Mouse (Mus musculus) heart, postnatal 10 days (tissue): ENCODE results near the gene Vasn. TPM values are rescaled to one million over a fixed set of nuclear protein-coding genes. Genes with fewer than 3 reads are reported as not detected.
"Not testable (repeated sequence)": the region's sequence is repeated elsewhere in the genome, so short reads cannot be mapped to it uniquely, and the experiment has no call there.

Source experiments
- DNase-seq, 2 experiments: peaks; one replicate each; pipeline ENCODE4 v3.0.0; 2021
- intact Hi-C: fragments of 180-260 bp; cut with DNase I; formaldehyde crosslinking; loops from one replicate; pipeline ENCODE4 v1.15.1; 2025
- total RNA-seq, 2 experiments: library from RNA; stranded (reverse); gene quantifications; 2 replicates each; pipeline ENCODE4 v1.2.3; 2021

The Vasn gene
- total RNA-seq, 2 experiments from 2014 or later, result 13.6 to 18.0 TPM

DNA sequence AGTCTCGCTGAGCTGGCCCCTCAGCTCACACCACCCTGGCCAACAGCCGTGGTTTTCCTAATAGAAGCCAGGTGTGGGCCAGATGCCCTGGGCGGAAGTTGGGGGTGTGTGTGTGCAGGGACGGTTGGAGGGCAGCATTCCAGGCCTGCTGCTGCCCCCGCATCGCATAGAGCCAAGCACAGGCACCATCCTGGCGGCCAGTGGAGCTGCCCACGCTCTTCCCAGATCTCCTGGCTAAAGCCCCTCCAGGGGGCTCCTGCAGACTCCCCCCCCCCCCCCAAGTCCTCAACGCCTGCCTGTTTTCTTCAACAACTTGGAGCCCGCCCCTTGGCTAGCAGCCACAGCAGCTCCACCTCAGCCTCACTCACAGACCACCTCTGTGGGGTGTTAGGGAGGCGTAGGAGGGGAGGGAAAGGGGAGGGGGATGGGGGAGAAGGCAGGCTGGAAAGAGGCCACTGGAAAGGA is 19.1 kb downstream of the Vasn start:
- peak in 1 of 2 experiments; percentile 36 for DNase-seq
- intact Hi-C loops, result no loop called here

DNA sequence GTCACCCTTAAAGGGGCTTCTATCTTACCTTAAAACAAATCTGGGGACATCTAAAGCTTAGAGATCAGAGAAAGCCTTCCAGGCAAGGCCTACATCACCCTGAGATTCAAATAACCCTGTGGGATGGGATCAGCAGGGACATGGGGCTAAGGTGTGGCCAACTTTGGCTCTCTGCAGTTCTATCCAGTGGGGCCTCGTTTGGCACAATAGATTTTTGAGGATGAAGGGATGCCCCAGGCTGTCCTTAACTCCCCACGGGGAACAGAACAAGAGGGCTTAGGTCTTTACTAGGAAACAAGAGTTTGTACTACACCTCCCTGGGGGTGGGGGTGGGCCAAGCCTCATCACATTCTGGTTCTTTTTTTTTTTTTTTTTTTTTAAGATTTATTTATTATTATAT is 19.6 kb downstream of the Vasn start:
- intact Hi-C loops, result no loop called here
- DNase-seq, result no peak

DNA sequence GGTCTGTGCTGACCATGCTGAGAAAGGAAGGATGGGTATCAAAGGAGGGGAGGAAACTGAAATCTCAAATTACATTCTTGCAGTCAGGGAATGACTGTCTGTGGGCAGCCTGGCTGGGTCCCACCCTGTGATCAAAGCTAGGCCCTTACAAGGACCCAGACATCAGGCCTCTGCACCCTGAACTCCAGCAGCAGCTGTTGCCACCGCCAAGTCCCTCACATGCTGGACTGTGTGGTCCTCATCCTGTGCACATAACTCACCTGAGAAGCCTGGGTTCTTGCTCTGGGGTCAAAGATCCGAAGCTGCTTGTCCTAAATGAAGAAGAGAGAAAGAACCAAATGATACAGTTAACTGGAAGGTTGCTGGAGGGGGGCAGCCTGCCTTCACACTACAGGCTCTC is 21.9 kb downstream of the Vasn start:
- intact Hi-C loops, result no loop called here
- DNase-seq, result no peak

DNA sequence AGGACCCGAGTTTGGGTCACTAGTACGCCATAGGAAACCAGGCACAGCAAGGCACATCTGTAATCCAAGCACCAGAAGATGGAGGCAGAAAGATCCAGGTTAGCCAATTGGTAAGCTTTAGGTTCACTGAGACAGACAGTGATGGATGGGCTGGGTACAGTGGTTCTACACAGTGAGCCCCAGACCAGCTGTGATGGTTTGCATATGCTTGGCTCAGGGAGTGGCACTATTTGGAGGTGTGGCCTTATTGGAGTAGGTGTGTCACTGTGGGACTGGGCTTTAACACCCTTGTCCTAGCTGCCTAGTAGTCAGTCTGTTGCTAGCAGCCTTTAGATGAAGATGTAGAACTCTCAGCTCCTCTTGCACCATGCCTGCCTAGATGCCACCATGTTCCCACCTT is 24.1 kb downstream of the Vasn start:
- intact Hi-C loops, result no loop called here
- no peak for DNase-seq

DNA sequence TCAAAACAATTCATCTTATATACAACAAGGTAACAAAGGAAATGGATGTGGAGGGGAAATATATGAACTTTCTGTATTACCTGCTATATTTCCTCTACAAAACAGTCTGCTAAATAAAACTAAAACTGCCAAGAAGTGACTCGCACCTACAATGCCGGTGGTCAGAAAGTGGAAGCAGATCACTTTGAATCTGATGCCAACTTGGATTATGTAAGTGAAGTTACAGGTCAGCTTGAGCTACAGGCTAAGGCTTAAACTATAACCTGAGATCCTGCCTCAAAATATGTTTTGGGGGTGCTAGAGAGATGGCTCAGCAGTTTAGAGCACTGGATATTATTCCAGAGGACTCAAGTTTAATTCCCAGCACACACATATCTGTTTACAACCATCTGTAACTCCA is 26.0 kb downstream of the Vasn start:
- DNase-seq, result no peak
- intact Hi-C loops, result loop anchor here (2.0 kb wide), 1 partner anchor 97 kb away; no protein-coding TSS in a partner anchor

DNA sequence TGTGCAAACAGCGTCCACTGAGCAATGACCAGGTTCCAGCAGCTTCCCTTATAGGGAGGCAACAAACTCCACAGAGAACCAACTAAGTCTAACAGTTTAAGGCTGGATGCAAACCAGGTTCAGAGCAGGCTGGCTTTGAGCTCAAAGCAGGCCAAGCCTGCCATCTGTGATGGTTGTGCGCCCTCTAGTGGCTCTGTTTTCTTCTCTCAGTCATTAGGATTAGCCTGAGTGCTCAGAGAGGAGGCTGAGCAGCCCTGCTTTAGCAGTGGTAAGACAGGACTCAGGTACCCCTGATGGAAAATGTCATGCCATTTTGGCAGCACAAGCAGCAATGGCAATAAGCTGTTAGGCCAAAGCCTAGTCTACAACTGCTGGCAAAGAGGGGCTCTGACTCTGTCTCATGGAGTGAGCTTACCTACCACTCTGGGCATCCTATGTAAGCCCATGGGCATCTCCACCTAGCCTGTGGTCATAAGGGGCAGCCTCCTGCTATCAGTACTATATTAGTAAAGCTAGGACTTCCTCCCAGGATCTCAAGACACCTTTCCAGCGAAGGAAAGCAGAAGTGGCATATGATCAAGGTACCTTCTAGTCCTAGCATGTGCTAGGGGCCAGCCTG is 27.6 kb downstream of the Vasn start:
- intact Hi-C loops, result loop anchor here (1.0 to 2.0 kb wide), 3 partner anchors 37 to 124 kb away; no protein-coding TSS in a partner anchor
- peak; percentile 92 to 95 for DNase-seq

DNA sequence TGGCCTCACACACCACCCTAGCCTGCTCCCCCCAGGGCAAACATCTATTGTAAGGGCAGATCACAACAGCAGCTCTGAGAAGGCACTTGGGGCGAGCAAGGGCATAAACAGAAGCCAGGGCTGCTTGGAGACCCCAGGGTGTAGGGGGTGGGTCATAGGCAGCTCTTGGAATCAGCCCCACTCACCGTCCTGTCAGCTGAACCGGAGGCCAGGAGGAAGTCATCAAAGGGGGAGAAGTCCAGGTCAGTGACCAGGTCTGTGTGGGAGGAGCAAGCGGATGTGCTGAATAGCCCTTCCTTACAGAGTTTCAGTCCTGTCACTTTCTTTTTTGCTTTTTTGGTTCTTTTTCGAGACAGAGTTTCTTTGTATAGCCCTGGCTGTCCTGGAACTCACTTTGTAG is 30.6 kb downstream of the Vasn start:
- intact Hi-C loops, result no loop called here
- DNase-seq, result no peak

DNA sequence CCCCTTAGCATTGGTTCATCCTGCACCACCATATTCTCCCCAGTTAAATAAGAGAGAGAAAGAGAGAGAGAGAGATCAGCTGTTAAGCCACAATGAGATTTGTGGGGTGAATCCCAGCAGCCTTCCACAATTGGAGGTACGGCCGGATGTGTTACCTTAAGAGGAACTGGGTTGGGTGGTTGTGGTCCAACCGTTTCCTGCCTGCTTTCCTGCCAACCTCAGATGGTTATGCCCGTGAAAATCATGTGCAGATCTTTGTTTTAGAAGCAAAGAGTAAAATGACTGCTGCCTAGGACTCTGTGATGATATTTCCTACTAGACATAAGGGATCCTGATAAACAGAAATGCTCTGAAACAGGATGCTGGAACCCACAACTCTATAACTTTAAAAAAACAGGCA is 34.4 kb downstream of the Vasn start:
- intact Hi-C loops, result no loop called here
- no peak for DNase-seq

DNA sequence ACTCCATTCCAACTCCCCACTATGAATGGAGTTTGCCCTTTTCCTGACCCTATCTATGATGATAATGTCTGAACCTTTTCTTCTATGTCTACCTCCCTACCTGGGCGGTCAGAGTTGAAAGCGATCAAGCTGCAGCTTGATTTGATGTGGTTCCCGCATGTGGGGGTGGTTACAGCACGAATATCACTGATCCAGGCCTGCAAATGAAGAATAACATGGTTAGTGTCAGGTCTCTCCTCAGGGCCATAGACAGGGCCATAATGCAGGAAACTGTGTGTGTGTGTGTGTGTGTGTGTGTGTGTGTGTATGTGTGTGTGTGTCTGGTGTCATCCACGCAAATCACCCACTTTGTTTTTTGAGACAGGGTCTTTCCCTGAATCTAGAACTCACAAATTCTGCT is 37.1 kb downstream of the Vasn start:
- intact Hi-C loops, result no loop called here
- DNase-seq, result no peak

DNA sequence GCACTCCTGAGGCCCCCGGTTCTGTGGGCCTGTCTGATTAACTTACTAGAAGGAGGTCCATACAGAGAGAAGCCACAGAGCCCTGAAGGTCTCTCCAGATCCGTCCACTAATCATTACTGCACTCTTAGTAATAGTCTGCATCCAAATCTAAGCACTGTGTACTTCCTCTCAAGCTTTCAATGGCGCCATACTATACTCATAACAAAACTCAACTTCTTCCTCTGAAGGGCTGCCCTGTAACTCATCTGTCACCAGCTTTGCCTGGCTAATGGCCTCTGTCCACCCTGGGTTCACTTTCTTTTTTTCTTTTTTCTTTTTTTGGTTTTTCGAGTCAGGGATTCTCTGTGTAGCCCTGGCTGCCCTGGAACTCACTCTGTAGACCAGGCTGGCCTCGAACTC is 38.3 kb downstream of the Vasn start:
- intact Hi-C loops, result no loop called here
- DNase-seq, result no peak

DNA sequence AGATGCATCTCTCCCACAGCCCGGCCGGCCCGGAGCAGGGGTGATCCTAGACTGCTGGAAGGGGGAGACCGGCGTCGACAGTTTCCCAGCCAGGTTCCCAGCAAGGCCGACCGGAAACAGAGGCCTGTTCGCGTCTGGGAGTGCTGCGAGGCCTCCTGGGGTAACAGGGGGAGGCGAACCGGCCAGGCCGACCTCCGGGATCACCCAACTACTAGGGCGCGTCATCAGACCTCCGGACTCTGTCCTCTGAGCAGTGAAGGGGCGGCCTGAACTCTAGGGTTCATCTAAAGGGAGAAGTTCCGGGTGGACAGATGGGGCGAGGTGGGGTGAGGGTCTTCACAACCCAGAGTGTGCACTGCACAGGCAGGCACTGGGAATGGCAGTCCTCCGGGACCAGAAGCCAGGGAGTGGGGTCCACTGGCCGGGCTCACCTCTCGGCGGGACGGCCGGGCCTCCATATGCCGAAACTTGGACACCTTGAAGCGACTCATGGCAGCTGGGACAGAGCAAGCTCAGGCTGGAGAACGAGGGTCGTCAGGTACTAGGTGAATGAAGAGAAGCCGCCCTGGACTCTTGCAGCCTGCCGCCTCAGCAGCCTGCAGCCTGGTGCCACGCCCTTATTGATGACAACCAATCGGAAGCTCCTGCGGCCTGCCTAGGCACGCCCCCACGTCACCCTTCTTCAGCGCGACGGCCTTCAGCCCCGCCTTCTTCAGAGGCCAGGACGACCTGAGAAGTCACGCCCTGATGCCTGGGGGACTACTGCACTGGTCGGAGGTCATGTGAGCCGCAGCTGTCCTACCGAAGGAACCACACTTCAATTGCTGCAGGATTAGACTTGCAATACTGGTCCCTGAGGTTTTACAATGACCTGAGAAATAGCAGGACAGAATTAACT is 39.6 kb downstream of the Vasn start, which contains the start of gene Coro7:
Gene Coro7 (minus strand): TSS at position 657 of the 898 bp plus-strand sequence.
- DNase-seq, result peak; percentile 93 to 94
- intact Hi-C loops, result no loop called here

DNA sequence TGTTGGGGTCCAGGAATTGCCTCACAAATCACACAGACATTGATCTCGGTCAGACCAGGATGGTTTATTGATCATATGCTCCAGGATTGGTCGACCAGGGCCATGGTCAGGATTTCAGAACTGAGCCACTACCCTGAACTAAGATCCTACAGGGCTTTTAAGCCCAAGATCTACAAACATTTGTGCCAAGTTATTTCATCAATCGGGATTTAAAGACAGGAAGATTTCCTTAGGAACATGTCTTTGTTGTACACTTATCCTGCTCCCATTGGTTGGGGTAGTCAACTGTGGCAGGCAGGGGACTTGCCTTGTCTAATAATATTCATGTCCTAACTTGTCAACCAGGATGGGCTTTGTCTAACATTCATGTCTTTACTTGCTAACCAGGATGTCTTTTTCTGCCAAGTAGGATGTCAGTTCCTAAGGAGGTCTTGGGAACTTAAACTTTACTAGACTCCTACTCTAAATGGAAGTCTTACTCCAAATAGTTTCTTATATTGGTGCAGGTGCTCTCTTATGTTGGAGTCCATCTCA is 41.2 kb downstream of the Vasn start:
- intact Hi-C loops, DNase-seq: not testable (repeated sequence)

DNA sequence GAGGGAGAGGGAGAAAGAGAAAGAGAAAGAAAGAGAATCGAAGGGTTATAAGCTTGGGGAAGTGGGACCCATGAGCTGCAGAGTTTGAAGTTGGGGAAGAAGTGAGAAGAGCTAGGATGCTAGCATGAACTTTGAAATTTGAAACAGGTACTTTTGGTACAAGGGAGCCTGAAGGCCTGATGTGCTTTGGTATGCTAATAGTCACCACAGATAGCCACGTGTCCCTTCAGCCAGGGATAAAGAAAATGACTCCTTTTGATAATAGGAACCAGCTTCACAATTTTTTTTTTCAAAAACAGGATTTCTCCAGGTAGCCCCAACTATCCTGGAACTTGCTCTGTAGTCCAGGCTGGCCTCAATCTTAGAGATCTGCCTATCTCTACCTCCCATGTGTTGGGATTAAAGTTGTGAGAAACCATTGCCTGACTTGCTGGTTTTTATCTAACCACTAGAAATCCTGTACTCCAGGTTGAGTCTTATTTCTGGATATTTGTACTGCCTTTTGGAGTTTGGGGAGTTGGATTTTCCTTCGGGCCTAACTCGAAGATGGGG is 43.0 kb downstream of the Vasn start:
- DNase-seq, result no peak
- intact Hi-C loops, result no loop called here

DNA sequence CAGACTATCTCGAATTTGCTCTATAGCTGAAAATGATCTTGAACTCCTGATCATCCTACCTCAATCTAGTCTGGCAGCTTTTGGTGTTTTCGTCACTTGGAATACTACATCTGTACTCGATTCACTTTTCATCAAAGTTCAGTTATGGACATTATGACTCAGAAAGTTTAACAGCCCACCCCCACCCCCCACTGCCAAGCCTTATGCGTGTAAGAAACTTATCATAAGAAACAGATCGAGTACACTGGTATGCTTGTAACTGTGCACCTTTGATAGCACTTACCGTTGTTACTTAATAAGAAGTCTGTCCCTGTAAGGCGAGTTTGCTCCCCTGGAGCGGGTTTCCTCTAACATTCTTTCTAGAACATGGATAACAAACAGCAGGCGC is 43.4 kb downstream of the Vasn start:
- intact Hi-C loops, result no loop called here
- DNase-seq, result no peak

DNA sequence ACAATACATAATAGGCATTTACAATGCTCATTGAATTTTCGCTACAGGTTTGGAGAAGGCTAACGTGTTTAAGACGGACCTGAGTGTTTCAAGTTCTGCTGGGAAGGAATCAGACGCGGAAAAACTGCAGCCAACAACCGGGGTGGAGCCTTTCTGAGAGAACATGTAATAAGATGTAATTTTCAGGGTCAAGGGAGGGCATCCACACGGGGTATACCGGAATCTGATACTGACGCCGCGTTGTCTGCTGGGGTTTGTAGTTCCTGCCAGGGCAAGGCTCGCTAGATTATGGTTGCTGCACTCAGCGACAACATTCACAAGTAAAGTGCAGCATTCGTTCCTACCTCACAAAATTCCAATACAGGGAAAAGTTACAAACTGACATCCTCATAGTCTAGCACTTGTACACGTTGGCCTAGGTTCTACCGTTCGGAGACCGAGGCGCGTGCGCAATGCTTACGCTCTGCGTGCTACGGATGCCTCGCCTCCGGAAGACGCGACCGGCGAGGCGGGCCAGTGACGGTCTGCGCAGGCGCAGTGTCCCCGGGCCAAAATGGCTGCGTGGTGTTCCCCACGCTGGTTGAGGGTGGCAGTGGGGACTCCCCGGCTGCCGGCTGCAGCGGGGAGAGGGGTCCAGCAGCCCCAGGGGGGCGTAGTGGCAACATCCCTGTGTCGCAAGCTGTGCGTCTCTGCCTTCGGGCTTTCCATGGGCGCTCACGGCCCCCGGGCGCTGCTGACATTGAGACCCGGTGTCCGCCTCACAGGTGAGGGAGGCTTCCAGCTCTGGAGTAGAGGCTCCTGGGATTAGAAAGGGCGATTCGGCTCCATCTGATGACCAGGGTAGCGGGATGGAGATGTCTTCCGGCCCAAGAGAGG is 44.1 kb downstream of the Vasn start:
- peak; percentile 97 to 98 for DNase-seq
- intact Hi-C loops, result no loop called here

DNA sequence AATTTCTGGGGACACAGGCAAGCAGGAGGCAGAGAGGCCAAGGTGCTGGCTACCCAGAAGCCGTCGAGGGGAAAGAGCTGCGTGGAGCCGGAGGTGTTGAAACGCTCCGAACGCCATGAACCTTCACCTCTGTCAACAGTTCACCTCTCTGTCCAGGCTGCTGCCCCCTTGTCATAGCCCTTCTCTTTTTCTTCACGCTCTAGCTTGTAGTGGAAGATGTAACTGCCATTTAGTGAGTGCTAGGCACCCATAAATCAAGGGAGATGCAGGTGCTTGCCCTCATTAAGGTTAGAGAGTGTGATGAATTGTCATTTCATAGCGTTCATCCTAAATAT is 44.7 kb downstream of the Vasn start:
- intact Hi-C loops, result no loop called here
- DNase-seq, result no peak

DNA sequence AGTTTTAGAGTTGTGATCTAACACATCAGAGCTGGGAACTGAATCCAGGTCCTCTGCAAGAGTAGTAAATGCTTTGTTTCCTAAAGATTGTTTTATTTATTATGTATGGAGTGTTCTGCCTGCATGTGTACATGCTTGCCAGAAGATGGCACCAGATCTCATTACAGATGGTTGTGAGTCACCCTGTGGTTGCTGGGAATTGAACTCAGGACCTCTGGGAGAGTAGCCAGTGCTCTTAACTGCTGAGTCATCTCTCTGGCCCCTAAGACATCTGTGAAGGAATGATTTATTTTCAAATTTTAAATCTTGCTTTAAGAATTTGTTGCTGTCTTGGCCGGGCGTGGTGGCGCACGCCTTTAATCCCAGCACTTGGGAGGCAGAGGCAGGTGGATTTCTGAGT is 49.6 kb downstream of the Vasn start:
- DNase-seq, result not testable (repeated sequence)
- intact Hi-C loops, result loop anchor here (5.0 kb wide), 3 partner anchors 68 to 173 kb away; no protein-coding TSS in a partner anchor
